Mouse (Mus musculus) kidney, adult 2 months (tissue): ENCODE results near the gene Txndc11. TPM values are rescaled to one million over a fixed set of nuclear protein-coding genes. Genes with fewer than 3 reads are reported as not detected.
A peak's percentile ranks its signal among the peaks of the same experiment; 100 is the strongest.
"Not testable (repeated sequence)": the region's sequence is repeated elsewhere in the genome, so short reads cannot be mapped to it uniquely, and the experiment has no call there.

ENCODE experiments used
- DNase-seq: peaks from one replicate; pipeline ENCODE4 v3.0.0; 2021
- H3K27ac ChIP-seq: fragments of 200-500 bp; 2 replicates; pipeline ENCODE4 v1.5.1; 2012; ENCODE audit warnings: low read depth, low read length, control low read depth, inconsistent platforms; ENCODE audit not compliant: insufficient read depth
- H3K27me3 ChIP-seq: fragments of 200-500 bp; replicated peaks from 2 replicates; pipeline ENCODE4 v1.6.1; 2012; ENCODE audit warnings: mild to moderate bottlenecking, moderate library complexity, low read length, inconsistent platforms; ENCODE audit not compliant: control insufficient read depth, insufficient read depth
- H3K36me3 ChIP-seq: fragments of 200-500 bp; 2 replicates; pipeline ENCODE4 v1.6.1; 2012; ENCODE audit warnings: mild to moderate bottlenecking, moderate library complexity, low read length, inconsistent platforms; ENCODE audit not compliant: control insufficient read depth, insufficient read depth
- H3K4me1 ChIP-seq: fragments of 200-500 bp; 2 replicates; pipeline ENCODE4 v1.6.1; 2011; ENCODE audit warnings: low read length; ENCODE audit not compliant: control insufficient read depth, insufficient read depth
- H3K4me3 ChIP-seq: fragments of 200-500 bp; 2 replicates; pipeline ENCODE4 v1.5.1; 2011; ENCODE audit warnings: mild to moderate bottlenecking, low read depth, low read length, control low read depth; ENCODE audit not compliant: insufficient read depth
- CTCF ChIP-seq: fragments of 200-500 bp; conservative IDR thresholded peaks from 2 replicates; pipeline ENCODE4 v1.5.1; 2011; ENCODE audit warnings: low read depth, mild to moderate bottlenecking, control low read depth, low read length, moderate library complexity, mixed read lengths; ENCODE audit not compliant: insufficient read depth, insufficient read length
- POLR2A ChIP-seq: fragments of 200-500 bp; IDR thresholded peaks from one replicate; pipeline ENCODE4 v1.6.1; 2011; ENCODE audit warnings: low read depth, low read length, control low read depth
- WGBS: fragments of 180-500 bp; shearing (Covaris S2); methylation state at CpG from one replicate; pipeline ENCODE4 v1.1.7; 2018; 5-methylcytosine and 5-hydroxymethylcytosine counted together
- polyA plus RNA-seq: library from polyadenylated mRNA; depleted of rRNA; stranded (reverse); fragments of >200 nt; gene quantifications from 2 replicates; pipeline ENCODE4 v1.2.3, GENCODE M21; 2012

The Txndc11 gene
- polyA plus RNA-seq, 1 experiment = 26.7 TPM

GRCm38 (mm10) chr16:11174671-11175081, 40.2 kb upstream of the Txndc11 start:
- Histone ChIP-seq H3K4me1 (peaks cover 14% of the 10 kb centered on the region; the same call in 1 of the 2 replicates), H3K36me3 (no peaks in the 10 kb centered on the region), H3K27ac (no peak overlapping the region), H3K27me3 (no peaks in the 10 kb centered on the region), H3K4me3 (peak overlapping the region; percentile 35)
- peak; percentile 64 for DNase-seq
- WGBS = 2% methylated on average over 10 of the region's 10 CpGs
- peak; percentile 11; the same call in 1 of the 2 replicates for TF ChIP-seq CTCF
- no peak for TF ChIP-seq POLR2A

GRCm38 (mm10) chr16:11171679-11172078, 37.2 kb upstream of the Txndc11 start:
- Histone ChIP-seq H3K27me3 (no peaks in the 10 kb centered on the region), H3K4me1 (peaks cover 11% of the 10 kb centered on the region; the same call in 1 of the 2 replicates), H3K36me3 (no peaks in the 10 kb centered on the region), H3K4me3 (no peak overlapping the region), H3K27ac (no peak overlapping the region)
- 86% methylated on average over 6 of the region's 6 CpGs for WGBS
- TF ChIP-seq CTCF = no peak
- no peak for TF ChIP-seq POLR2A
- no peak for DNase-seq

- H3K27ac ChIP-seq = no peak overlapping the region
- DNase-seq = no peak
- no peaks in the 10 kb centered on the region for H3K27me3 ChIP-seq
- H3K36me3 ChIP-seq = peaks cover 2% of the 10 kb centered on the region; the same call in 1 of the 2 replicates
- TF ChIP-seq CTCF = no peak
- TF ChIP-seq POLR2A = no peak
- H3K4me3 ChIP-seq = no peak overlapping the region
- 70% methylated on average over 2 of the region's 2 CpGs for WGBS
- H3K4me1 ChIP-seq = peaks cover 11% of the 10 kb centered on the region; the same call in 1 of the 2 replicates
These were observed 32.0 kb upstream of the Txndc11 start for GRCm38 (mm10) chr16:11166431-11166830.

- Histone ChIP-seq H3K4me1 (peaks cover 6% of the 10 kb centered on the region; the same call in 1 of the 2 replicates), H3K36me3 (peaks cover 2% of the 10 kb centered on the region; the same call in 1 of the 2 replicates), H3K27me3 (no peaks in the 10 kb centered on the region), H3K4me3 (no peak overlapping the region), H3K27ac (no peak overlapping the region)
- 45% methylated on average over 3 of the region's 3 CpGs for WGBS
- DNase-seq = peak; percentile 81
- TF ChIP-seq CTCF (no peak), POLR2A (no peak)
These were observed 30.3 kb upstream of the Txndc11 start for GRCm38 (mm10) chr16:11164695-11165255.

- 40% methylated on average over 3 of the region's 3 CpGs for WGBS
- peaks cover 12% of the 10 kb centered on the region for H3K36me3 ChIP-seq
- H3K4me1 ChIP-seq, DNase-seq, H3K27ac ChIP-seq, H3K4me3 ChIP-seq, H3K27me3 ChIP-seq: not testable (repeated sequence)
These were observed 23.3 kb upstream of the Txndc11 start for GRCm38 (mm10) chr16:11157721-11158120.

- no peak for DNase-seq
- Histone ChIP-seq H3K4me1 (no peaks in the 10 kb centered on the region), H3K36me3 (peaks cover 13% of the 10 kb centered on the region), H3K27me3 (no peaks in the 10 kb centered on the region), H3K27ac (no peak overlapping the region), H3K4me3 (no peak overlapping the region)
- TF ChIP-seq POLR2A (no peak), CTCF (no peak)
These were observed 20.1 kb upstream of the Txndc11 start for GRCm38 (mm10) chr16:11154500-11154899.

GRCm38 (mm10) chr16:11143706-11144483, 9.4 kb upstream of the Txndc11 start:
- WGBS = 25% methylated on average over 56 of the region's 56 CpGs
- DNase-seq = peak; percentile 98
- not testable (repeated sequence) for H3K36me3 ChIP-seq, H3K4me1 ChIP-seq, H3K27me3 ChIP-seq, H3K27ac ChIP-seq, H3K4me3 ChIP-seq
